Mouse (Mus musculus) monocyte, adult 2 months (primary cell): ENCODE data around the gene Tbc1d30.

Experiments used
- DNase-seq, 2 experiments: peaks; one replicate each; pipeline ENCODE4 v3.0.0; 2022; ENCODE audit warnings: low spot score in 2 of 2, low read depth in 1 of 2

Gene Tbc1d30

GRCm38 (mm10) chr10:121277022-121277471, 74.0 kb downstream of the Tbc1d30 start:
- DNase-seq, result no peak

DNA sequence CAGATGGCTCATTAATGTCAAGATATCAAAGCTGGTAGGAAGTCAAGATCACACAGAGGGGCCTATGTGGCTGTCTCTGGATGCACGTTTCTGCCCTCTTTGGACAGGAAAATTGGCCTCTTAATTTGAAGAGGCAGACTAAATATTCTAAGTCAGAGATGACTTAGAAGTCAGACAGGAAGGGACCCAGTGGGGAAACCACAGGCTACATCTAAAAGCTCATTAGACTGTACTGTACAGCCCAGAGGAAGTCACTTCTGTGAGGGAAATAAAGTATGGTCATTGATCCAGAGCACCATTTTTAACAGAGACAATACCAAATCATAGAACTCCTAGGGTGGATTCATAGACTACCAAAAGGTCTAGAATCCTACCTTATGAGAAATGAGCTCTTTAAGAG, 76.1 kb downstream of the Tbc1d30 start:
- DNase-seq, result no peak

DNA sequence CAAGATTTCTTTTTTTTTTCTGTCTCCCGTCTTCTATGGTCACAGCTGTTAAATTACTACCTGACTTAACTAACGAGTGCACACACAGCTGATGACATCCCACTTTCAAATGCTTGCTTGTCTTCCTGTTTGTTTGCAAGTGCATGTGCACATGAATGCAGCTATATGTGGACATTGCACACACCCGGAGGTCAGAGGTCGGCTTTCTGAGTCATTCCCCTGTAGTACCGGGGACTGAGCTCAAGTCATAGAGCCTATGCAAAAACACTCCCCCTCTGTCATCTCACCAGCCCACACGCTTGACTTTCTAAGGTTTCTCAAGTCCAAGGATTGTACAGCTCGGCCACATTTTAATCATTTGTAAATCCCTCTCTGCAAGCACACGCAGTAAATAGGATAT, 80.1 kb downstream of the Tbc1d30 start:
- DNase-seq, result no peak

GRCm38 (mm10) chr10:121268771-121269170, 82.3 kb downstream of the Tbc1d30 start:
- DNase-seq, result no peak

DNA sequence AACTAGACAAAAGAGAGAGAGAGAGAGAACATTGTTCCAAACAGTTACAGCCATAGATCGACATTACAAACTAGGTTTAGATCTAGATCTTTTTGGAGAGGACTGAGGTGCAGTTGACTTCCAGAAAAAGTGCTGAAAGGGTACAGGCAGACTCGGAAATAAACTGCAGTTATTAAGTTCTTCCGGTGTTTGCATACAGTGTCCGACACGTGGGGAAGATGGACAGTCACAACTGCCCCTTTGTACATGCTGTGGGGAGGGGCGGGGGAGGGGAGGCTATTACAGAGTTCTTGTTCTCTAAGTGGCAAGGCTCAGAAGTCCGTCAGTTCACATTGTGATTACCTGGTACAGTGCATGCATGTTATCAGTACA, 86.9 kb downstream of the Tbc1d30 start:
- no peak for DNase-seq

DNA sequence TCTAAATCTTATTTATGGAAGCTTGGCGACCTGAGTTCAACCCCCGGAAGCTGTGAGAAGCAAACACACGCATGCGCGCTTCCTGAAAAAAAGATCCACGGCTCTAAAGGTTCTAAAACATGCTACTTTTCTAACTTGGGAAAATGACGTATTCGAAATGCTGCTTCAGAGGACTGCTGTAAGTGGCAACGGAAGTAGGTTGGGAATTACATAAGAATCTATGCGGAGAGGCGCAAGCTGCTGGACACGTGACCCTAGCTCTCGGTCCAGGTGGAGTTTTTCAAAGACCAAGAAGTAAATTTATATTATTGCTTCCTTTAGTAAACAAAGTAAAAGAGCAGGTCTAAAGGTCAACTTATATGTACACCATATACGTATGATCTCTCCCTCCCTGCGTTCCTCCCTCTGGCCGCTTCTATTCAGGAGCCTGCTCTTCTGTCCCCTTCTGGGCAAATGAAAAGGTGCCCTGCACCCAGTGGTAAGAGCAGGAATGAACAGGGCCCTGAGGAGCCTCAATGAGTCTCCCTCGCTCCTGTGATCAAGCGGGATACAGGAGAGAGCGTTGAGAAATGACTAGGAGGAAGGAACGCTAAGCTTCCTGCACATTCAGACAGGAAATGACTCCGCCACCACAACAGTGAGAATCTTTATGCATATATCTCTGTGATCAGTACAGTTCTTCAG, 87.4 kb downstream of the Tbc1d30 start:
- no peak for DNase-seq

DNA sequence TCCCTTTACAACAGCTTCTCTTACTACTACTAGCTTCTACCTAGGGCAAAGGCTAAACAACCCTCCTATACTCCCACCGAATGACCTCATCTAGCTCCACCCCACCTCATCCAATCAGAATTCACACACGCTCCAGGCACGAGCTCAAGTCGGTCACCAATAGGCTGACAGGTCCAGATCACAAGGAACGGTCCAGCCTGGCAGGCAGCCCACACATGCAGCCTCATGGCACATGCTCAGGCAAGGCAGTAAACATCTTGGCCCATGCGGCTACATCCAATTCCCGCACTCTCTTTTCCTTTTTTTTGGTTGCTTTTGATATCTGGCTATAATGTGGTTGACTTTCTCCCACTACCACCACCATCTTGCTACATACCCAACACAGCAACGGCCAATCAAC, 88.9 kb downstream of the Tbc1d30 start:
- DNase-seq, result no peak

DNA sequence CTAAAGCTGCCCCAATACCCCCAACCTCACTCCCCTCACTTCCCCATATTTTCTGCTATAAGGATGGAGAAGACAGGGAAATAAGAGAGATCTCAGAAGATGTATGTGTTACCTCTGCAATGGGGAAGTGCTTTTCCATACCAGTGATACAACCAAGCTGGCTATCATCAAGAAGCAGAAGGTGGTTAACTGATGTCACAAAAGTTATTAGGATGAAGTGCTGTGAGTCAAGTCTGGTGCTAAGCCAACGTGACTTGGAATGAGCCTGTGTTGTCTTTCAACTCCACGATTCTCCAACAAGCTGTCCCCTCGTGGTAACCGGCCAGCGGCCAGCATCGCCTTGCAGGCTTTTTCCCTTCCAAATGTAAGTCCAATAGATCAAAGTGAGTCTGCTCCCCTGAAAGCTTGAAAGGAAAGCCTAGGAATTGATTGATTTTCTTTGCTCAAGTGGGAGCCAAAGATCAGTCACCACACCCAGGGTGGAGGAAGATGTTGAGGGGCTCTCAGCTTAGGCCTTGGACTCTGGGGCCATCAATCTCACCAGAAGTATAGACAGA, 90.0 kb downstream of the Tbc1d30 start:
- DNase-seq, result no peak

GRCm38 (mm10) chr10:121256115-121256825, 94.8 kb downstream of the Tbc1d30 start:
- peak; percentile 13 to 19 for DNase-seq

- no peak for DNase-seq
Observed at GRCm38 (mm10) chr10:121255465-121255864, 95.6 kb downstream of the Tbc1d30 start.

DNA sequence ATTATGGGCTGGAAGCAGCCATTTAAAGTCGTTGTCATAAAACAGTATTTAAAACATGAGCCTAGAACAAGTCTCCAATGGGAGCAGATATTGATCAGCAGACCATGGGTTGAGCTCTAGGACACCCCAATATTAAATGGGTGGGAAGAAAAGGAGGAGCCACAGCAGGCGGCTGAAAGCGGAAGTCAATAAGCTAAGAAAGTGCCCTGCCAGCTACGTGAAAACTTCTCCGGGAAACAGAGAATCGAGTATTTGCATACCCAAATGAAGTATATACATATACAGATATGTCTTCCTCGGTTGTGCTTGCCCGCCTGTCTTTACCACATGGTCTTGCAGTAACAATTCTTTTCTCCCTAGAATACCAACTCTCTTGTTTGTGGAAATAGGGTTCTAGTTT, 96.7 kb downstream of the Tbc1d30 start:
- no peak for DNase-seq

DNA sequence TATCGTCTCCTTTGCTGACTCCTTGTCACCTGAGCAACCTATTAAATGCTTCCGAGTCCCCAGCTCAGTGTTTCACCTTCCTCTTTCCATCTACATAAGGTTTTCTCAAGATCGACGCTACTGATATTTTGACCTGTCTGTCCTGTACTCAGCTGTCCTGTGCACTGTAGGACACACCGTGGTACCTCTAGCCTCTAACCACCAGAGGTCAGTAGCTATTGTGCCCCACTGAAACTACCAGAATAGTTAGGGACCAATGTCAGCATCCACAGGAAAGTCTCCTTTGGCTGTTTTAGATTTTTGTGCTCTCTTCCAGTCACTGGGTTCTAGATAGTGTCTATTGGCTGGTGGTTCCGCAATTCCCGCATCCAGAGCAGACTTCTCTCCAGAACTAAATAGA, 98.3 kb downstream of the Tbc1d30 start:
- no peak for DNase-seq

- no peak for DNase-seq
Observed at GRCm38 (mm10) chr10:121251191-121251590, 99.9 kb downstream of the Tbc1d30 start.

- no peak for DNase-seq
Observed at GRCm38 (mm10) chr10:121249820-121250219, 101.3 kb downstream of the Tbc1d30 start.

DNA sequence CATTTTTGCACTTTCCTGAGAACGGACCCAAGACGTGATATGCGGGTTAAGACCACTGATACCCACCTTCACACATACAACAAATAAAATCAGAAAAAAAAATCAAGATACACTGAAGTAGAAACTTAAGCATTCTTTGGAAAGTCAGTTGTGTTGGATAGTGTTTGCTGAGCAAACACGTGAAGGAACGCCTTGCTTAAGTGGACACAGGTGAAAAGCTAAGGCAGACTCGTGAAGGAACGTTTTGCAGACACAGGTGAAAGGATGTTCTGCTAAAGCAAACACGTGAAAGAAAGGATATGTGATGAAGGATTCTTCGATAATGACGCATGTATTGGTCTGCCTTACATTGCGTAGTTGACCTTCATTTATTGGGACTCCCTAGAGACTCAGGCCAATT, 103.5 kb downstream of the Tbc1d30 start:
- no peak for DNase-seq

DNA sequence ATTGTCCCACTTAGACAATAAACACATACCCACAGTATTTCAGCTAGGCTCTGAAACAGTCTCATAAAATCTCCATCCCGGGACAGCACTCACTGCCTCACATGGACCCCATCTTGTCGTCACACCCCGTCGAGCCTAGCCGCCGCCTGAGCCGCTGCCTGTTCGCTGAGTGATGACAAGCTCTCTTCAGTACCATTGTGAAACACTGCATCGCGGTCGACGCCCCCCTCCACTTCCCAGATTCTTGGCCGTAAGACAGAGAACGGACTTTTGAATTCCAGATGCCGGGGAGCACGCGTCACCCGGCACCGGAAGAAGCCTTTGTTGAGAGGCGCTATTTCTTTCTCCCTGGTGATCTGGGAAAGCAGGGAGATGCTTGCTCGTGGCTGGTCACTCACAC, 104.1 kb downstream of the Tbc1d30 start:
- DNase-seq, result no peak

- no peak for DNase-seq
Observed at GRCm38 (mm10) chr10:121243373-121244207, 107.5 kb downstream of the Tbc1d30 start.

GRCm38 (mm10) chr10:121242596-121242995, 108.5 kb downstream of the Tbc1d30 start:
- DNase-seq, result no peak

GRCm38 (mm10) chr10:121239065-121239464, 112.0 kb downstream of the Tbc1d30 start:
- no peak for DNase-seq

- DNase-seq, result no peak
Observed at GRCm38 (mm10) chr10:121238551-121238950, 112.5 kb downstream of the Tbc1d30 start.

DNA sequence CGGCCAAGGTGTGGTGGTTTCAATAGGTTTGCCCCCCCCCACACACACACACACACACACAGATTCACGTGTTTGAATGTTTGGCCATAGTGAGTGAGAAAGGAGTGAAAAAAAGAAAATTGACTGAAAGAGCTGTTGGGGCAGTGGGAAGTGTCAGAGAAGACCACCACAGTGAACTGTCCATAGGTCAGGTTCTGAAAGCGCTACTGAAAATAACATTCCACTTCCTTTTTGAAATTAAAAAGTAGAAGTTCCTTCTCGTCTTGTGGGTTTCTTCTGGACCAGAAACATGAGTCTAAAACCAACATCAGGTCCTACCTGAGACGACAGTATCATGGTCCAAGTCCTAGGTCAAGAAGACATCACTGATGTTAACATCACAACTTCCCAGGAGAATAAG, 113.7 kb downstream of the Tbc1d30 start:
- DNase-seq, result no peak
